Mouse (Mus musculus) liver, embryonic 13.5 days (tissue): ENCODE measurements around the gene Atf4. TPM values are rescaled to one million over a fixed set of nuclear protein-coding genes. Genes with fewer than 3 reads are reported as not detected.
A peak's percentile ranks its signal among the peaks of the same experiment; 100 is the strongest.

Experiments used
- ATAC-seq: fragments of 200-750 bp; cut with Nextera tagmentation; 2 replicates; pipeline ENCODE4 v1.8.0; 2017; ENCODE audit warnings: low read depth, mild to moderate bottlenecking, moderate number of reproducible peaks, moderate library complexity
- DNase-seq: peaks from one replicate; pipeline ENCODE4 v3.0.0; 2022
- H3K27ac ChIP-seq: fragments of 300-500 bp; sonication (generic); 2 replicates; pipeline ENCODE4 v1.5.1; 2015; ENCODE audit warnings: moderate library complexity, mild to moderate bottlenecking, inconsistent platforms
- H3K27me3 ChIP-seq: fragments of 300-500 bp; sonication (generic); 2 replicates; pipeline ENCODE4 v1.6.1; 2015; ENCODE audit warnings: mild to moderate bottlenecking, inconsistent platforms
- H3K36me3 ChIP-seq: fragments of 300-500 bp; sonication (generic); 2 replicates; pipeline ENCODE4 v1.6.1; 2015; ENCODE audit warnings: mild to moderate bottlenecking, inconsistent platforms
- H3K4me1 ChIP-seq: fragments of 300-500 bp; sonication (generic); replicated peaks from 2 replicates; pipeline ENCODE4 v1.6.1; 2015; ENCODE audit warnings: inconsistent platforms
- H3K4me2 ChIP-seq: fragments of 300-500 bp; sonication (generic); 2 replicates; pipeline ENCODE4 v1.6.1; 2015; ENCODE audit warnings: inconsistent platforms, mild to moderate bottlenecking, moderate library complexity
- H3K4me3 ChIP-seq: fragments of 300-500 bp; sonication (generic); replicated peaks from 2 replicates; pipeline ENCODE4 v1.5.1; 2015; ENCODE audit warnings: mild to moderate bottlenecking, inconsistent platforms
- H3K9ac ChIP-seq: fragments of 300-500 bp; sonication (generic); 2 replicates; pipeline ENCODE4 v1.6.1; 2015; ENCODE audit warnings: mild to moderate bottlenecking, inconsistent platforms
- H3K9me3 ChIP-seq: fragments of 300-500 bp; sonication (generic); replicated peaks from 2 replicates; pipeline ENCODE4 v1.6.1; 2016; ENCODE audit warnings: inconsistent platforms
- WGBS: fragments of 180-500 bp; shearing (Covaris S2); methylation state at CpG from one replicate; pipeline ENCODE4 v1.1.7; 2015; ENCODE audit not compliant: insufficient replicate concordance; 5-methylcytosine and 5-hydroxymethylcytosine counted together
- polyA plus RNA-seq: library from polyadenylated mRNA; unstranded; fragments of >200 nt; fragmentation: Nextera tagmentation; extraction: Ambion mirVana; gene quantifications from 2 replicates; pipeline ENCODE4 v1.2.1, GENCODE M21; 2015

The Atf4 gene
- polyA plus RNA-seq, 1 experiment from 2014 or later: 138 TPM

- Histone ChIP-seq H3K9me3 (no peaks in the 10 kb centered on the region), H3K4me1 (peaks cover 82% of the 10 kb centered on the region), H3K4me3 (peak overlapping the region; percentile 79), H3K9ac (peak overlapping the region; percentile 85), H3K27me3 (no peaks in the 10 kb centered on the region), H3K36me3 (peaks cover 72% of the 10 kb centered on the region), H3K4me2 (peak overlapping the region; percentile 94), H3K27ac (peak overlapping the region; percentile 99)
- ATAC-seq (no peak), DNase-seq (no peak)
- 54% methylated on average over 2 of the region's 2 CpGs for WGBS
Observed at GRCm38 (mm10) chr15:80253530-80253929, 1.5 kb upstream of the Atf4 start.

- peak overlapping the region; percentile 99 for H3K27ac ChIP-seq
- H3K9me3 ChIP-seq: no peaks in the 10 kb centered on the region
- no peaks in the 10 kb centered on the region for H3K27me3 ChIP-seq
- DNase-seq: no peak
- no peak for ATAC-seq
- H3K36me3 ChIP-seq: peaks cover 72% of the 10 kb centered on the region
- peaks cover 82% of the 10 kb centered on the region for H3K4me1 ChIP-seq
- H3K9ac ChIP-seq: peak overlapping the region; percentile 85
- peak overlapping the region; percentile 94 for H3K4me2 ChIP-seq
- 47% methylated on average over 6 of the region's 6 CpGs for WGBS
- peak overlapping the region; percentile 79 for H3K4me3 ChIP-seq
Observed at GRCm38 (mm10) chr15:80254207-80254606, 777 bp upstream of the Atf4 start.

- DNase-seq (peak; percentile 71), ATAC-seq (peak; percentile 30)
- peak overlapping the region; percentile 94 for H3K4me2 ChIP-seq
- peaks cover 74% of the 10 kb centered on the region for H3K36me3 ChIP-seq
- peak overlapping the region; percentile 99 for H3K9ac ChIP-seq
- peak overlapping the region; percentile 79 for H3K4me3 ChIP-seq
- peaks cover 80% of the 10 kb centered on the region for H3K4me1 ChIP-seq
- WGBS: under 1% methylated on average over 51 of the region's 51 CpGs
- no peaks in the 10 kb centered on the region for H3K9me3 ChIP-seq
- H3K27me3 ChIP-seq: no peaks in the 10 kb centered on the region
- H3K27ac ChIP-seq: peak overlapping the region; percentile 99
Observed at GRCm38 (mm10) chr15:80255646-80256121, 700 bp downstream of the Atf4 start.

GRCm38 (mm10) chr15:80256242-80256641 lies 1.3 kb downstream of the Atf4 start:
- Histone ChIP-seq H3K9ac (peak overlapping the region; percentile 99), H3K27ac (peak overlapping the region; percentile 99), H3K4me2 (peak overlapping the region; percentile 94), H3K27me3 (no peaks in the 10 kb centered on the region), H3K4me3 (peak overlapping the region; percentile 79), H3K9me3 (no peaks in the 10 kb centered on the region), H3K36me3 (peaks cover 73% of the 10 kb centered on the region), H3K4me1 (peaks cover 80% of the 10 kb centered on the region)
- 4% methylated on average over 16 of the region's 16 CpGs for WGBS
- DNase-seq: no peak
- no peak for ATAC-seq

GRCm38 (mm10) chr15:80256656-80257601 lies 1.9 kb downstream of the Atf4 start:
- Histone ChIP-seq H3K9ac (peak overlapping the region; percentile 99), H3K9me3 (no peaks in the 10 kb centered on the region), H3K4me2 (peak overlapping the region; percentile 94), H3K27me3 (no peaks in the 10 kb centered on the region), H3K27ac (peak overlapping the region; percentile 99), H3K36me3 (peaks cover 71% of the 10 kb centered on the region), H3K4me1 (peaks cover 77% of the 10 kb centered on the region), H3K4me3 (peak overlapping the region; percentile 79)
- 48% methylated on average over 12 of the region's 12 CpGs for WGBS
- ATAC-seq: no peak
- no peak for DNase-seq

- Histone ChIP-seq H3K27ac (peak overlapping the region; percentile 99), H3K4me2 (peak overlapping the region; percentile 94), H3K4me3 (peak overlapping the region; percentile 79), H3K9ac (peak overlapping the region; percentile 99), H3K9me3 (no peaks in the 10 kb centered on the region), H3K4me1 (peaks cover 78% of the 10 kb centered on the region), H3K36me3 (peaks cover 67% of the 10 kb centered on the region), H3K27me3 (no peaks in the 10 kb centered on the region)
- WGBS: 25% methylated on average over 4 of the region's 4 CpGs
- ATAC-seq (no peak), DNase-seq (no peak)
Observed at GRCm38 (mm10) chr15:80257602-80258239, 2.7 kb downstream of the Atf4 start.

- Histone ChIP-seq H3K4me3 (peak overlapping the region; percentile 79), H3K4me1 (peaks cover 78% of the 10 kb centered on the region), H3K36me3 (peaks cover 59% of the 10 kb centered on the region), H3K9me3 (no peaks in the 10 kb centered on the region), H3K4me2 (peak overlapping the region; percentile 94), H3K9ac (peak overlapping the region; percentile 99), H3K27ac (peak overlapping the region; percentile 99), H3K27me3 (no peaks in the 10 kb centered on the region)
- WGBS: 40% methylated on average over 11 of the region's 11 CpGs
- ATAC-seq: peak; percentile 79
- peak; percentile 80 for DNase-seq
Observed at GRCm38 (mm10) chr15:80258240-80259170, 3.5 kb downstream of the Atf4 start.

GRCm38 (mm10) chr15:80259406-80260045 lies 4.5 kb downstream of the Atf4 start:
- H3K9ac ChIP-seq: peak overlapping the region; percentile 99
- WGBS: 81% methylated on average over 8 of the region's 8 CpGs
- H3K4me1 ChIP-seq: peaks cover 73% of the 10 kb centered on the region
- ATAC-seq (no peak), DNase-seq (no peak)
- peak overlapping the region; percentile 94 for H3K4me2 ChIP-seq
- H3K4me3 ChIP-seq: no peak overlapping the region
- no peaks in the 10 kb centered on the region for H3K27me3 ChIP-seq
- peak overlapping the region; percentile 99 for H3K27ac ChIP-seq
- no peaks in the 10 kb centered on the region for H3K9me3 ChIP-seq
- H3K36me3 ChIP-seq: peaks cover 59% of the 10 kb centered on the region

GRCm38 (mm10) chr15:80260677-80261076 lies 5.7 kb downstream of the Atf4 start:
- Histone ChIP-seq H3K9me3 (no peaks in the 10 kb centered on the region), H3K27ac (peak overlapping the region; percentile 99; the same call in 1 of the 2 replicates), H3K4me1 (peaks cover 74% of the 10 kb centered on the region), H3K36me3 (peaks cover 59% of the 10 kb centered on the region), H3K4me2 (no peak overlapping the region), H3K4me3 (no peak overlapping the region), H3K27me3 (no peaks in the 10 kb centered on the region), H3K9ac (no peak overlapping the region)
- DNase-seq (peak; percentile 75), ATAC-seq (no peak)
- 14% methylated on average over 3 of the region's 3 CpGs for WGBS

GRCm38 (mm10) chr15:80261100-80261499 lies 6.1 kb downstream of the Atf4 start:
- WGBS: 75% methylated on average over 7 of the region's 7 CpGs
- Histone ChIP-seq H3K4me1 (peaks cover 74% of the 10 kb centered on the region), H3K36me3 (peaks cover 56% of the 10 kb centered on the region), H3K27ac (0 out of 2 replicates have a peak overlapping the region, but pooled peaks have one; percentile 16), H3K4me3 (no peak overlapping the region), H3K9ac (no peak overlapping the region), H3K9me3 (no peaks in the 10 kb centered on the region), H3K27me3 (no peaks in the 10 kb centered on the region), H3K4me2 (no peak overlapping the region)
- no peak for DNase-seq
- ATAC-seq: no peak
